Mouse (Mus musculus) lung, embryonic 16.5 days (tissue): ENCODE data around the gene A630076J17Rik. TPM values are rescaled to one million over a fixed set of nuclear protein-coding genes. Genes with fewer than 3 reads are reported as not detected.

Experiments
- polyA plus RNA-seq: library from polyadenylated mRNA; unstranded; fragments of >200 nt; fragmentation: Nextera tagmentation; extraction: Ambion mirVana; gene quantifications from 2 replicates; pipeline ENCODE4 v1.2.1, GENCODE M21; 2015

A630076J17Rik gene
- polyA plus RNA-seq, 1 experiment from 2014 or later, result 0.24 TPM

Other genes starting within 250 kb of the A630076J17Rik start
- gene Kcna3, start 194.4 kb upstream of the A630076J17Rik start, polyA plus RNA-seq, result 1.7 and 1.9 TPM in 2 replicates
- gene Kcna2, start 129.5 kb upstream of the A630076J17Rik start, polyA plus RNA-seq, result 0.72 and 0.80 TPM in 2 replicates
- gene Kcna10, start 47.6 kb upstream of the A630076J17Rik start, polyA plus RNA-seq, result not detected in 2 replicates
- 45.5 and 47.6 TPM in 2 replicates for gene Cym, start 8.9 kb upstream of the A630076J17Rik start, polyA plus RNA-seq
- gene Prok1, start 9.1 kb downstream of the A630076J17Rik start, polyA plus RNA-seq, result not detected in 2 replicates
- gene Lamtor5, start 48.2 kb downstream of the A630076J17Rik start, polyA plus RNA-seq, result 189 and 196 TPM in 2 replicates
- gene Slc16a4, start 60.6 kb downstream of the A630076J17Rik start, polyA plus RNA-seq, result 2.1 and 2.3 TPM in 2 replicates
- gene Rbm15, start 103.1 kb downstream of the A630076J17Rik start, polyA plus RNA-seq, result 13.8 and 15.7 TPM in 2 replicates
- gene Kcnc4, start 228.9 kb downstream of the A630076J17Rik start, polyA plus RNA-seq, result 0.05 and 0.08 TPM in 2 replicates